Mouse (Mus musculus): Measurements from ENCODE around the gene Cyp2a12.
"Not testable (repeated sequence)": the region's sequence is repeated elsewhere in the genome, so short reads cannot be mapped to it uniquely, and the experiment has no call there.

The Cyp2a12 gene

GRCm38 (mm10) chr7:27028789-27029188 lies at the start of gene Cyp2a12:
Gene Cyp2a12 (plus strand): TSS chr7:27029081.
- DNase-seq (ENCODE audit: low spot score in 2 of 2): no peak

- not testable (repeated sequence) for DNase-seq (ENCODE audit: low spot score in 2 of 2)
These were observed 47.4 kb upstream of the Cyp2a12 start for GRCm38 (mm10) chr7:26981464-26981863.

GRCm38 (mm10) chr7:26981937-26982336 lies 46.9 kb upstream of the Cyp2a12 start:
- not testable (repeated sequence) for DNase-seq (ENCODE audit: low spot score in 2 of 2)

- DNase-seq (ENCODE audit: low spot score in 2 of 2): no peak
These were observed 46.3 kb upstream of the Cyp2a12 start for GRCm38 (mm10) chr7:26982551-26982950.

GRCm38 (mm10) chr7:26983151-26983550 lies 45.7 kb upstream of the Cyp2a12 start:
- DNase-seq (ENCODE audit: low spot score in 2 of 2): not testable (repeated sequence)

- DNase-seq (ENCODE audit: low spot score in 2 of 2): peak; percentile 2 to 15
These were observed 2.3 kb upstream of the Cyp2a12 start for GRCm38 (mm10) chr7:27026581-27026980.

- not testable (repeated sequence) for DNase-seq (ENCODE audit: low spot score in 2 of 2)
These were observed 20.0 kb downstream of the Cyp2a12 start for GRCm38 (mm10) chr7:27048886-27049285.

GRCm38 (mm10) chr7:27059333-27059732 lies 30.5 kb downstream of the Cyp2a12 start:
- not testable (repeated sequence) for DNase-seq (ENCODE audit: low spot score in 2 of 2)

GRCm38 (mm10) chr7:27059896-27060295 lies 31.0 kb downstream of the Cyp2a12 start:
- DNase-seq (ENCODE audit: low spot score in 2 of 2): not testable (repeated sequence)

- DNase-seq (ENCODE audit: low spot score in 2 of 2): peak in 1 of 2 experiments; percentile 26
These were observed 49.8 kb downstream of the Cyp2a12 start for GRCm38 (mm10) chr7:27078641-27079040.

GRCm38 (mm10) chr7:27081625-27082024 lies 52.7 kb downstream of the Cyp2a12 start:
- DNase-seq (ENCODE audit: low spot score in 2 of 2): no peak

Measured in urinary bladder, postnatal 36 days (tissue).